Mouse (Mus musculus) midbrain, embryonic 12.5 days (tissue): ENCODE measurements around the gene Rad54l2. TPM values are rescaled to one million over a fixed set of nuclear protein-coding genes. Genes with fewer than 3 reads are reported as not detected.

Experiments used
- ATAC-seq: fragments of 200-750 bp; cut with Nextera tagmentation; 2 replicates; pipeline ENCODE4 v1.8.0; 2017; ENCODE audit warnings: low read depth, moderate TSS enrichment, moderate library complexity; ENCODE audit not compliant: low FRiP score
- H3K27ac ChIP-seq: fragments of 300-500 bp; sonication (generic); replicated peaks from 2 replicates; pipeline ENCODE4 v1.5.1; 2016; ENCODE audit warnings: mild to moderate bottlenecking
- H3K27me3 ChIP-seq: fragments of 300-500 bp; sonication (generic); 2 replicates; pipeline ENCODE4 v1.6.1; 2016; ENCODE audit warnings: mild to moderate bottlenecking
- H3K36me3 ChIP-seq: fragments of 300-500 bp; sonication (generic); 2 replicates; pipeline ENCODE4 v1.6.1; 2016
- H3K4me1 ChIP-seq: fragments of 300-500 bp; sonication (generic); 2 replicates; pipeline ENCODE4 v1.6.1; 2016
- H3K4me2 ChIP-seq: fragments of 300-500 bp; sonication (generic); replicated peaks from 2 replicates; pipeline ENCODE4 v1.6.1; 2016; ENCODE audit warnings: mild to moderate bottlenecking, moderate library complexity
- H3K4me3 ChIP-seq: fragments of 300-500 bp; sonication (generic); 2 replicates; pipeline ENCODE4 v1.5.1; 2016; ENCODE audit warnings: mild to moderate bottlenecking
- H3K9ac ChIP-seq: fragments of 300-500 bp; sonication (generic); replicated peaks from 2 replicates; pipeline ENCODE4 v1.6.1; 2016; ENCODE audit warnings: mild to moderate bottlenecking, moderate library complexity
- H3K9me3 ChIP-seq: fragments of 300-500 bp; sonication (generic); 2 replicates; pipeline ENCODE4 v1.6.1; 2016; ENCODE audit warnings: mild to moderate bottlenecking
- WGBS: fragments of 180-500 bp; shearing (Covaris S2); methylation state at CpG from one replicate; pipeline ENCODE4 v1.1.7; 2016; 5-methylcytosine and 5-hydroxymethylcytosine counted together
- polyA plus RNA-seq: library from polyadenylated mRNA; unstranded; fragments of >200 nt; fragmentation: Nextera tagmentation; extraction: Ambion mirVana; gene quantifications from 2 replicates; pipeline ENCODE4 v1.2.1, GENCODE M21; 2016

Gene Rad54l2
- polyA plus RNA-seq, 1 experiment from 2014 or later = 11.4 TPM

DNA sequence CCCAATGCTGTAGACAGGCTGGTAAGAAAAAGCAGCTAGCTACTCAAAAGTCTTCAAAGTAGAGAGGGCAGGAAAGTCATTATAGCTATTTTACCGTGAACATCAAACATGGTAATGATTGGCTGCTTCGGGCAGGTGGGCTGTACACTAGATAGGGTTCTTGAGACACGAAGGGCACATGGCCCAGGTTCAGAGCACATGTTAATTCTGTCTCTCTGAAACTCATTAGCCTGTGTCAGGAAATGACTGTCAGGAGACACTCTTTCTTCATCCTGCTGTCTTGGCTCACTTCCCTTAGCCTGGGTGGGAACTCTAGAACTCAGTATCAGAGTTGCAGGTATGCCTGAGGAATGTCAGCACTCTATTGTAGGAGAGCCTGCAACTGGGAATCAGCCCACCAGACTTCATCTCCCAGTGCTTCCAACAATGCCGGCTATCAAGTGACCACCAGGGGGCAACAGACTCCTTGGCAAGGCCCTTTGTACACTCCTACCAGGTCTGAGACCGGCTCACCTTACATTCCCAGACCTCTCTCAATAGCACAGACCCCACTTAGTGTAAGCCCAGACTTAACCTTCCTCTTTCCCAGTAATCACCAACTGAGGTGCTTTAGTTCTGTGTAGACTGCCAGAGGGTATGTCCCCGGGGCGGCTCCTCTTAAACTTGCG, 101.9 kb downstream of the Rad54l2 start:
- peak; percentile 55; the same call in 1 of the 2 replicates for ATAC-seq
- Histone ChIP-seq H3K9me3 (no peaks in the 10 kb centered on the region), H3K4me3 (no peak overlapping the region), H3K36me3 (no peaks in the 10 kb centered on the region), H3K4me2 (peak overlapping the region; percentile 30), H3K4me1 (peaks cover 16% of the 10 kb centered on the region), H3K27me3 (no peaks in the 10 kb centered on the region), H3K27ac (no peak overlapping the region), H3K9ac (no peak overlapping the region)
- 38% methylated on average over 8 of the region's 8 CpGs for WGBS

GRCm38 (mm10) chr9:106685249-106686101, 103.5 kb downstream of the Rad54l2 start, which contains the start of gene Tex264:
TSS of gene Tex264 (minus strand) at chr9:106685927.
- H3K27me3 ChIP-seq = no peaks in the 10 kb centered on the region
- peak; percentile 79 for ATAC-seq
- H3K27ac ChIP-seq = peak within 1 kb of the TSS; percentile 60; the same call in 1 of the 2 replicates
- peak within 1 kb of the TSS; percentile 98 for H3K4me2 ChIP-seq
- H3K9me3 ChIP-seq = no peaks in the 10 kb centered on the region
- H3K9ac ChIP-seq = peak within 1 kb of the TSS; percentile 79
- WGBS = under 1% methylated on average over 69 of the region's 86 CpGs
- H3K4me1 ChIP-seq = peaks cover 16% of the 10 kb centered on the region
- peaks cover 12% of the 10 kb centered on the region for H3K36me3 ChIP-seq
- peak within 1 kb of the TSS; percentile 85 for H3K4me3 ChIP-seq

- Histone ChIP-seq H3K9me3 (no peaks in the 10 kb centered on the region), H3K36me3 (peaks cover 16% of the 10 kb centered on the region), H3K27ac (no peak overlapping the region; the same call in 1 of the 2 replicates), H3K4me3 (peak overlapping the region; percentile 85), H3K9ac (peak overlapping the region; percentile 79), H3K4me1 (peaks cover 16% of the 10 kb centered on the region), H3K4me2 (peak overlapping the region; percentile 98), H3K27me3 (no peaks in the 10 kb centered on the region)
- ATAC-seq = 0 out of 2 replicates have a peak, but pooled peaks have one; percentile 3
- 6% methylated on average over 14 of the region's 14 CpGs for WGBS
Measured at GRCm38 (mm10) chr9:106684918-106685248, 104.1 kb downstream of the Rad54l2 start.

- no peak for ATAC-seq
- Histone ChIP-seq H3K4me2 (peak overlapping the region; percentile 98), H3K36me3 (peaks cover 16% of the 10 kb centered on the region), H3K4me3 (peak overlapping the region; percentile 85), H3K9me3 (no peaks in the 10 kb centered on the region), H3K4me1 (peaks cover 16% of the 10 kb centered on the region), H3K27me3 (no peaks in the 10 kb centered on the region), H3K9ac (peak overlapping the region; percentile 79; the same call in 1 of the 2 replicates), H3K27ac (no peak overlapping the region)
- 81% methylated on average over 6 of the region's 6 CpGs for WGBS
Measured at GRCm38 (mm10) chr9:106684093-106684872, 104.7 kb downstream of the Rad54l2 start.

GRCm38 (mm10) chr9:106681026-106681425, 108.0 kb downstream of the Rad54l2 start:
- no peak overlapping the region for H3K4me2 ChIP-seq
- no peak overlapping the region for H3K27ac ChIP-seq
- H3K27me3 ChIP-seq = no peaks in the 10 kb centered on the region
- no peak for ATAC-seq
- H3K9ac ChIP-seq = no peak overlapping the region
- H3K4me3 ChIP-seq = no peak overlapping the region
- WGBS = 93% methylated on average over 9 of the region's 9 CpGs
- peaks cover 12% of the 10 kb centered on the region for H3K4me1 ChIP-seq
- peaks cover 20% of the 10 kb centered on the region for H3K36me3 ChIP-seq
- H3K9me3 ChIP-seq = no peaks in the 10 kb centered on the region

- Histone ChIP-seq H3K9me3 (no peaks in the 10 kb centered on the region), H3K4me1 (no peaks in the 10 kb centered on the region), H3K27ac (no peak overlapping the region), H3K27me3 (no peaks in the 10 kb centered on the region), H3K4me3 (no peak overlapping the region), H3K36me3 (peaks cover 23% of the 10 kb centered on the region), H3K9ac (no peak overlapping the region), H3K4me2 (no peak overlapping the region)
- WGBS = 77% methylated on average over 4 of the region's 4 CpGs
- no peak for ATAC-seq
Measured at GRCm38 (mm10) chr9:106678242-106678641, 110.8 kb downstream of the Rad54l2 start.

DNA sequence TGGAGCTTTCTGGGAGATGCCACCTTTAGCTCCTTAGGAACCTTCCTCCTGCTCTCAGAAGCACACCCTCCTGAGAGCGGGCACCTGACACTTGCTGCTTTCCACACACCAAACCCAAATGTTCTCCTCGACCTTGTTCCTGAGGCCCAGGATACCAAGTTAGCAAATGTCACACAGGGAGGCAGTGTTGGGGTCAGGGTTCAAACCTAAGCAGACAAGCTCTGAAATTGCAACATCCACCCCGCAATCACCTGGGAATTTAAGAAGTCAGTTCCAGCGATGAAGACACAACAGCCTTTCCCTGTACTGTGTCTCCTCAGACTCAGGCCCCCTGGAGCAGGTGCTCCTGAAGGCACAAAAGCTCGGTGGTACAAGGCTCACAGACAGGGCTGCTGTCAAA, 111.3 kb downstream of the Rad54l2 start:
- no peak for ATAC-seq
- Histone ChIP-seq H3K36me3 (peaks cover 26% of the 10 kb centered on the region), H3K27me3 (no peaks in the 10 kb centered on the region)

DNA sequence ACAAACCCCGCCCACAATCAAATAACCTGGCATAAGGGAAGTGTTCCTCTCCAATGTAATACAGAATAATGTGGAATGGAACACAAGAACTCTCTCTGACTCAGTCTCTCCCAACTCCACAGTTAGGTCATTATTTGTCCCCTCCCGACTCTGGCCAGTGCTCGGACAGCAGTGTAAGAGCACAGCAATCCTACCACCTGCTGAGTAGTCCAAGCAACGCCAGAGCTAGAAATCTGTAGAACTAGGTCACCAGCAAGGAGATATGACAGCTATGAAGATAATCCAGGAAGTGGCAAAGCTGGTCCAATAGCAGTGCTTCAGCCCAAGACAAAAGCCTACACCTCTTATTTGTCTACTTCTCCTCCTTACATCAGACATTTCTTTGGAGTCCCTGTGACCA, 112.4 kb downstream of the Rad54l2 start:
- H3K36me3 ChIP-seq = peaks cover 24% of the 10 kb centered on the region
- ATAC-seq = no peak
- no peak overlapping the region for H3K9ac ChIP-seq
- H3K4me2 ChIP-seq = no peak overlapping the region
- no peak overlapping the region for H3K27ac ChIP-seq
- no peaks in the 10 kb centered on the region for H3K9me3 ChIP-seq
- H3K4me1 ChIP-seq = no peaks in the 10 kb centered on the region
- no peaks in the 10 kb centered on the region for H3K27me3 ChIP-seq
- 76% methylated on average over 4 of the region's 4 CpGs for WGBS
- H3K4me3 ChIP-seq = no peak overlapping the region

More for the DNA sequence above, 111.3 kb downstream of the Rad54l2 start:
- H3K9ac ChIP-seq = no peak overlapping the region
- no peak overlapping the region for H3K4me3 ChIP-seq
- no peak overlapping the region for H3K4me2 ChIP-seq
- H3K4me1 ChIP-seq = no peaks in the 10 kb centered on the region
- WGBS = 87% methylated on average over 5 of the region's 5 CpGs
- H3K27ac ChIP-seq = no peak overlapping the region
- no peaks in the 10 kb centered on the region for H3K9me3 ChIP-seq

DNA sequence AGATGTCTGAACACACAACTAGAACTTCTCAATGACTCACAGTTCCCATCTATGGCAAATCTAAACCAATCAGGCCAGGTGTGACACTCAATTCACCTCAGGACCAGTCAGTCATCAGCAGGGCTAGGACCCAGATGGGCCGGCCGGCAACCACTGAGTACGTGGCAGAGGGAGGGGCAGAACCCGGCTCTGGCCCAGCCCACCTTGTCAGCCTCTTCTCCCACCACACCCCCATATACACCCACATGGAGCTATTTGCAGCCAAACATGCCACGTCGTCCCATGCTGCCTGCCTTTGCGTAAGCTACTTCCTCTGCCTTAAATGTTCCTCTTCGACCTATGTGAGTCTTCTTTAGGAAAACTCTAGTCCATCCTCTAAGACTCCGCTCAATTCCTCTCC, 113.0 kb downstream of the Rad54l2 start:
- no peak overlapping the region for H3K4me2 ChIP-seq
- H3K27me3 ChIP-seq = no peaks in the 10 kb centered on the region
- no peak overlapping the region for H3K27ac ChIP-seq
- H3K9me3 ChIP-seq = no peaks in the 10 kb centered on the region
- H3K4me3 ChIP-seq = no peak overlapping the region
- ATAC-seq = no peak
- no peak overlapping the region for H3K9ac ChIP-seq
- H3K36me3 ChIP-seq = peaks cover 18% of the 10 kb centered on the region
- 75% methylated on average over 9 of the region's 9 CpGs for WGBS
- no peaks in the 10 kb centered on the region for H3K4me1 ChIP-seq

DNA sequence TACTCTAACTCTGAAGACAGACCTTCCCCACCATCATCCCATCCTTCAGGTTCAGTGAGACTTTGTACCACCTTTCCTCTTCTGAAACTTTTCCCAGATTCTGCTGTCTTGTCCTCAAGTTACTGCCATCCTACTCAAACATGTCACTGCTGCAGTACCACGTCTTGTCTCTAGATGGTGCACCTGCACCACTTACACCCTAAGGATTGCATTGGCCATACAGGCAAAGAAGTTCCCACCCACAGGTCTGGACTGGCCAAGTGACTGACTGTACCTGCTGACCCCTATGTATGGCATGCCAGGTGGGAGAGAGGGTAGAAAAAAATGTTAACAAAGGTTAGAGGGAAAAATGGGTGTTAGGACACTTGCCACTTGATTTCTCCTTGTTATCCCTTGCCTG, 113.5 kb downstream of the Rad54l2 start:
- Histone ChIP-seq H3K4me3 (no peak overlapping the region), H3K4me2 (no peak overlapping the region), H3K9me3 (no peaks in the 10 kb centered on the region), H3K27me3 (no peaks in the 10 kb centered on the region), H3K36me3 (peaks cover 14% of the 10 kb centered on the region), H3K4me1 (no peaks in the 10 kb centered on the region), H3K27ac (no peak overlapping the region), H3K9ac (no peak overlapping the region)
- ATAC-seq = peak; percentile 63; the same call in 1 of the 2 replicates
- WGBS = 0% methylated on average over 1 of the region's 1 CpGs

DNA sequence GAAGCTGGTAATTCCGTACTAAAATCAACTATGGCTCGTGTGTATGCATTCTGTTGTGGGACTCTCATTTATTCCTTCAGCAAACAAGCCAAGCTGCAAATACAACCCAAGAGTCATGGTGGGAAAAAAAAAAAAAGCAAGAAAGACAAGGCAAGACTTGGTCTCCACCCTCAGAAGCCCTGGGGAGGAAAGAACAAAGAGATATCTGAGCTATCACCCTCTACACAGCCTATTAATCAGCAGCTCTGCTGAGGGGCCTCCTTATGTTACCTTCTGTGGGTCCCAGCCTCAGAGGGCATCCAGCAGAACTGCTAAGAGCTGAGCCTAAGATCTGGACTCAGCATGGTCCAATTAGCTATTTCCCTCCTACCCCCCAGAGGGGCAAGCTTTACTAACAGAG, 115.1 kb downstream of the Rad54l2 start:
- Histone ChIP-seq H3K27ac (no peak overlapping the region), H3K9ac (no peak overlapping the region), H3K36me3 (peaks cover 8% of the 10 kb centered on the region; the same call in 1 of the 2 replicates), H3K4me3 (no peak overlapping the region), H3K9me3 (no peaks in the 10 kb centered on the region), H3K27me3 (no peaks in the 10 kb centered on the region), H3K4me2 (no peak overlapping the region), H3K4me1 (no peaks in the 10 kb centered on the region)
- ATAC-seq = no peak
- WGBS = 73% methylated on average over 2 of the region's 2 CpGs
